Mouse (Mus musculus): Measurements from ENCODE around the gene Dok7. TPM values are rescaled to one million over a fixed set of nuclear protein-coding genes. Genes with fewer than 3 reads are reported as not detected.

The Dok7 gene
- polyA plus RNA-seq, 1 experiment from 2014 or later = 0.43 TPM

GRCm38 (mm10) chr5:35129767-35130191 is 73.2 kb downstream of the Dok7 start:
- no peak for DNase-seq (ENCODE audit: low spot score)
- no peaks in the 10 kb centered on the region for H3K27me3 ChIP-seq (ENCODE audit: control insufficient read depth, insufficient read depth, low read length)
- H3K4me2 ChIP-seq (ENCODE audit: low read depth, low read length) = no peak overlapping the region
- H3K4me1 ChIP-seq (ENCODE audit: control insufficient read depth, insufficient read depth, low read length) = no peaks in the 10 kb centered on the region
- no peak overlapping the region for H3K27ac ChIP-seq (replicated peaks; ENCODE audit: low read depth, low read length)
- WGBS = 86% methylated on average over 7 of the region's 7 CpGs
- no peak overlapping the region for H3K4me3 ChIP-seq (ENCODE audit: low read depth, low read length)
- ATAC-seq (replicated peaks; ENCODE audit: insufficient number of reproducible peaks, low FRiP score, low TSS enrichment, low read depth) = no peak
- no peaks in the 10 kb centered on the region for H3K9me3 ChIP-seq (replicated peaks; ENCODE audit: control insufficient read depth, low read length)
- no peaks in the 10 kb centered on the region for H3K36me3 ChIP-seq (replicated peaks; ENCODE audit: control insufficient read depth, insufficient read depth, low read depth, low read length)
- no peak overlapping the region for H3K9ac ChIP-seq (replicated peaks; ENCODE audit: low read length)

- Histone ChIP-seq H3K9ac (replicated peaks; ENCODE audit: low read length) (no peak overlapping the region), H3K4me2 (ENCODE audit: low read depth, low read length) (no peak overlapping the region), H3K36me3 (replicated peaks; ENCODE audit: control insufficient read depth, insufficient read depth, low read depth, low read length) (no peaks in the 10 kb centered on the region), H3K9me3 (replicated peaks; ENCODE audit: control insufficient read depth, low read length) (no peaks in the 10 kb centered on the region), H3K4me3 (ENCODE audit: low read depth, low read length) (no peak overlapping the region), H3K27ac (replicated peaks; ENCODE audit: low read depth, low read length) (no peak overlapping the region), H3K27me3 (ENCODE audit: control insufficient read depth, insufficient read depth, low read length) (no peaks in the 10 kb centered on the region), H3K4me1 (ENCODE audit: control insufficient read depth, insufficient read depth, low read length) (no peaks in the 10 kb centered on the region)
- no peak for DNase-seq (ENCODE audit: low spot score)
- WGBS = 42% methylated on average over 1 of the region's 1 CpGs
- ATAC-seq (replicated peaks; ENCODE audit: insufficient number of reproducible peaks, low FRiP score, low TSS enrichment, low read depth) = 0 out of 2 replicates have a peak, but pooled peaks have one; percentile 18
These were observed 74.7 kb downstream of the Dok7 start for GRCm38 (mm10) chr5:35131237-35131636.

- no peaks in the 10 kb centered on the region for H3K27me3 ChIP-seq (ENCODE audit: control insufficient read depth, insufficient read depth, low read length)
- no peak overlapping the region for H3K9ac ChIP-seq (replicated peaks; ENCODE audit: low read length)
- H3K27ac ChIP-seq (replicated peaks; ENCODE audit: low read depth, low read length) = no peak overlapping the region
- no peaks in the 10 kb centered on the region for H3K36me3 ChIP-seq (replicated peaks; ENCODE audit: control insufficient read depth, insufficient read depth, low read depth, low read length)
- H3K9me3 ChIP-seq (replicated peaks; ENCODE audit: control insufficient read depth, low read length) = no peaks in the 10 kb centered on the region
- H3K4me2 ChIP-seq (ENCODE audit: low read depth, low read length) = no peak overlapping the region
- ATAC-seq (replicated peaks; ENCODE audit: insufficient number of reproducible peaks, low FRiP score, low TSS enrichment, low read depth) (no peak; the same call in 1 of the 2 replicates), DNase-seq (ENCODE audit: low spot score) (peak; percentile 88)
- 9% methylated on average over 7 of the region's 7 CpGs for WGBS
- no peak overlapping the region for H3K4me3 ChIP-seq (ENCODE audit: low read depth, low read length)
- H3K4me1 ChIP-seq (ENCODE audit: control insufficient read depth, insufficient read depth, low read length) = no peaks in the 10 kb centered on the region
These were observed 75.2 kb downstream of the Dok7 start for GRCm38 (mm10) chr5:35131773-35132172.

- H3K9me3 ChIP-seq (replicated peaks; ENCODE audit: control insufficient read depth, low read length) = no peaks in the 10 kb centered on the region
- WGBS = 92% methylated on average over 9 of the region's 9 CpGs
- no peak overlapping the region for H3K9ac ChIP-seq (replicated peaks; ENCODE audit: low read length)
- ATAC-seq (replicated peaks; ENCODE audit: insufficient number of reproducible peaks, low FRiP score, low TSS enrichment, low read depth) = 0 out of 2 replicates have a peak, but pooled peaks have one; percentile 10
- no peak for DNase-seq (ENCODE audit: low spot score)
- H3K27me3 ChIP-seq (ENCODE audit: control insufficient read depth, insufficient read depth, low read length) = no peaks in the 10 kb centered on the region
- no peak overlapping the region for H3K4me3 ChIP-seq (ENCODE audit: low read depth, low read length)
- H3K36me3 ChIP-seq (replicated peaks; ENCODE audit: control insufficient read depth, insufficient read depth, low read depth, low read length) = no peaks in the 10 kb centered on the region
- H3K27ac ChIP-seq (replicated peaks; ENCODE audit: low read depth, low read length) = no peak overlapping the region
- no peaks in the 10 kb centered on the region for H3K4me1 ChIP-seq (ENCODE audit: control insufficient read depth, insufficient read depth, low read length)
- H3K4me2 ChIP-seq (ENCODE audit: low read depth, low read length) = no peak overlapping the region
These were observed 75.9 kb downstream of the Dok7 start for GRCm38 (mm10) chr5:35132278-35132980.

- no peak for DNase-seq (ENCODE audit: low spot score)
- no peak for ATAC-seq (replicated peaks; ENCODE audit: insufficient number of reproducible peaks, low FRiP score, low TSS enrichment, low read depth)
- Histone ChIP-seq H3K9me3 (replicated peaks; ENCODE audit: control insufficient read depth, low read length) (no peaks in the 10 kb centered on the region), H3K36me3 (replicated peaks; ENCODE audit: control insufficient read depth, insufficient read depth, low read depth, low read length) (no peaks in the 10 kb centered on the region), H3K4me2 (ENCODE audit: low read depth, low read length) (no peak overlapping the region), H3K27me3 (ENCODE audit: control insufficient read depth, insufficient read depth, low read length) (no peaks in the 10 kb centered on the region), H3K4me1 (ENCODE audit: control insufficient read depth, insufficient read depth, low read length) (no peaks in the 10 kb centered on the region), H3K9ac (replicated peaks; ENCODE audit: low read length) (no peak overlapping the region), H3K27ac (replicated peaks; ENCODE audit: low read depth, low read length) (no peak overlapping the region), H3K4me3 (ENCODE audit: low read depth, low read length) (no peak overlapping the region)
- WGBS = 90% methylated on average over 4 of the region's 4 CpGs
These were observed 76.9 kb downstream of the Dok7 start for GRCm38 (mm10) chr5:35133468-35133867.

- 68% methylated on average over 3 of the region's 3 CpGs for WGBS
- no peak overlapping the region for H3K4me3 ChIP-seq (ENCODE audit: low read depth, low read length)
- H3K4me2 ChIP-seq (ENCODE audit: low read depth, low read length) = no peak overlapping the region
- H3K4me1 ChIP-seq (ENCODE audit: control insufficient read depth, insufficient read depth, low read length) = no peaks in the 10 kb centered on the region
- no peak for DNase-seq (ENCODE audit: low spot score)
- ATAC-seq (replicated peaks; ENCODE audit: insufficient number of reproducible peaks, low FRiP score, low TSS enrichment, low read depth) = no peak
- H3K9me3 ChIP-seq (replicated peaks; ENCODE audit: control insufficient read depth, low read length) = no peaks in the 10 kb centered on the region
- H3K9ac ChIP-seq (replicated peaks; ENCODE audit: low read length) = no peak overlapping the region
- H3K27me3 ChIP-seq (ENCODE audit: control insufficient read depth, insufficient read depth, low read length) = no peaks in the 10 kb centered on the region
- no peaks in the 10 kb centered on the region for H3K36me3 ChIP-seq (replicated peaks; ENCODE audit: control insufficient read depth, insufficient read depth, low read depth, low read length)
- H3K27ac ChIP-seq (replicated peaks; ENCODE audit: low read depth, low read length) = no peak overlapping the region
These were observed 77.7 kb downstream of the Dok7 start for GRCm38 (mm10) chr5:35134286-35134685.

- no peaks in the 10 kb centered on the region for H3K9me3 ChIP-seq (replicated peaks; ENCODE audit: control insufficient read depth, low read length)
- H3K27ac ChIP-seq (replicated peaks; ENCODE audit: low read depth, low read length) = no peak overlapping the region
- no peak overlapping the region for H3K4me2 ChIP-seq (ENCODE audit: low read depth, low read length)
- DNase-seq (ENCODE audit: low spot score) (no peak), ATAC-seq (replicated peaks; ENCODE audit: insufficient number of reproducible peaks, low FRiP score, low TSS enrichment, low read depth) (no peak)
- 76% methylated on average over 5 of the region's 5 CpGs for WGBS
- H3K27me3 ChIP-seq (ENCODE audit: control insufficient read depth, insufficient read depth, low read length) = no peaks in the 10 kb centered on the region
- no peaks in the 10 kb centered on the region for H3K36me3 ChIP-seq (replicated peaks; ENCODE audit: control insufficient read depth, insufficient read depth, low read depth, low read length)
- no peak overlapping the region for H3K4me3 ChIP-seq (ENCODE audit: low read depth, low read length)
- H3K9ac ChIP-seq (replicated peaks; ENCODE audit: low read length) = no peak overlapping the region
- H3K4me1 ChIP-seq (ENCODE audit: control insufficient read depth, insufficient read depth, low read length) = no peaks in the 10 kb centered on the region
These were observed 79.3 kb downstream of the Dok7 start for GRCm38 (mm10) chr5:35135903-35136302.
